8 mouse cellular contexts compared by ENCODE assay signal in genomic region chr11:106366316-106366715, GRCm38 (mm10). TPM values are rescaled to one million over a fixed set of nuclear protein-coding genes. Genes with fewer than 3 reads are reported as not detected.
DNase-seq lines count a peak whose midpoint lies in the region; ATAC-seq and TF ChIP-seq lines count a peak whose summit lies in the region.

No protein-coding gene starts in this region.

- TF ChIP-seq POLR2A in small intestine, adult 2 months (IDR thresholded peaks at IDR 0.05; ENCODE audit: low read depth, low read length), result no peak

- no peaks in the 10 kb centered on the region for H3K36me3 ChIP-seq in small intestine, adult 2 months (ENCODE audit: control insufficient read depth, insufficient read depth, low read length)

- intact Hi-C loops in heart, postnatal 14 days (cut with DNase I), result loop anchor here (1.0 to 2.0 kb wide), 3 partner anchors 26 to 65 kb away; partner anchors contain the start of gene Gh

- H3K27ac ChIP-seq in small intestine, adult 2 months (ENCODE audit: insufficient read depth, low read depth, low read length), result no peak overlapping the region

- TF ChIP-seq CTCF in small intestine, adult 2 months (IDR thresholded peaks at IDR 0.05; ENCODE audit: extremely low read depth, insufficient read length, insufficient replicate concordance, low read depth, low read length), result peak; percentile 83; the same call in 1 of the 2 replicates

- WGBS in small intestine, adult 2 months, result 10% methylated on average over 3 of the region's 3 CpGs

- no peaks in the 10 kb centered on the region; the same call in 1 of the 2 replicates for H3K4me1 ChIP-seq in small intestine, adult 2 months (ENCODE audit: control insufficient read depth, insufficient read depth, insufficient read length, low read length)

- H3K4me3 ChIP-seq in small intestine, adult 2 months (ENCODE audit: low read depth, low read length), result no peak overlapping the region

- peak; percentile 83 for ATAC-seq in megakaryocyte, adult 5-6 weeks (ENCODE audit: poor library complexity, severe bottlenecking)
- no peak for ATAC-seq in inflammation-experienced regulatory T-cells, adult 6 months

- DNase-seq in MN1 (ENCODE audit: low spot score), result peak; percentile 79
- peak; percentile 85 for DNase-seq in brain, adult 2 months (ENCODE audit: low read depth, low spot score)
- DNase-seq in fibroblast of lung, adult 2 months (ENCODE audit: low read depth), result peak; percentile 16
- DNase-seq in heart, postnatal 14 days, result peak; percentile 85 to 92
- peak; percentile 74 to 76 for DNase-seq in layer of hippocampus, postnatal 36 days

- no peaks in the 10 kb centered on the region for H3K27me3 ChIP-seq in small intestine, adult 2 months (ENCODE audit: control insufficient read depth, insufficient read depth, low read length)

RNA-seq across cellular contexts. Expression of gene Prr29, which starts 1.0 kb away (rescaled TPM):
- total RNA-seq in heart, postnatal 14 days (2021), result 1 to 10 TPM; 1.0 to 1.7 TPM
- total RNA-seq in layer of hippocampus, postnatal 36 days (2021), result not detected
- not detected in 2 replicates for total RNA-seq in megakaryocyte, adult 5-6 weeks (2015)
- not detected in 2 replicates for total RNA-seq in megakaryocyte, adult 5-6 weeks (2017)
- polyA plus RNA-seq in small intestine, adult 2 months (2012; rRNA removed), result 0.32 and 1.0 TPM in 2 replicates
- polyA plus RNA-seq in inflammation-experienced regulatory T-cells, adult 6 months (2017; shearing (Covaris generic)), result 1 to 10 TPM in 2 of 3 experiments, under 1 TPM in 1; 0.87 to 2.5 (median 2.3) TPM

RNA-seq across cellular contexts. Expression of gene Scn4a, which starts 13.2 kb away (rescaled TPM):
- 1 to 10 TPM; 6.8 to 7.9 TPM for total RNA-seq in heart, postnatal 14 days (2021)
- total RNA-seq in layer of hippocampus, postnatal 36 days (2021), result not detected
- total RNA-seq in megakaryocyte, adult 5-6 weeks (2015), result 0.07 TPM in 1 of 2 replicates, not detected in the other
- not detected in 2 replicates for total RNA-seq in megakaryocyte, adult 5-6 weeks (2017)
- 0.18 and 0.23 TPM in 2 replicates for polyA plus RNA-seq in small intestine, adult 2 months (2012; rRNA removed)
- polyA plus RNA-seq in inflammation-experienced regulatory T-cells, adult 6 months (2017; shearing (Covaris generic)), result under 1 TPM in 1 of 3 experiments, not detected in 2; 0.08 TPM

RNA-seq across cellular contexts. Expression of gene Icam2, which starts 21.6 kb away (rescaled TPM):
- 10 to 100 TPM; 44.1 to 44.7 TPM for total RNA-seq in heart, postnatal 14 days (2021)
- total RNA-seq in layer of hippocampus, postnatal 36 days (2021), result 1 to 10 TPM; 2.3 to 2.8 TPM
- 24.5 and 28.2 TPM in 2 replicates for total RNA-seq in megakaryocyte, adult 5-6 weeks (2015)
- 49.3 and 62.2 TPM in 2 replicates for total RNA-seq in megakaryocyte, adult 5-6 weeks (2017)
- polyA plus RNA-seq in small intestine, adult 2 months (2012; rRNA removed), result 6.1 and 10.4 TPM in 2 replicates
- 100 to 1,000 TPM in 2 of 3 experiments, 10 to 100 TPM in 1; 91.8 to 131 (median 125) TPM for polyA plus RNA-seq in inflammation-experienced regulatory T-cells, adult 6 months (2017; shearing (Covaris generic))

RNA-seq across cellular contexts. Expression of gene Cd79b, which starts 51.8 kb away (rescaled TPM):
- 1 to 10 TPM; 1.8 to 2.0 TPM for total RNA-seq in heart, postnatal 14 days (2021)
- total RNA-seq in layer of hippocampus, postnatal 36 days (2021), result under 1 TPM in 1 of 2 experiments, not detected in 1; 0.33 TPM
- 29.3 and 35.4 TPM in 2 replicates for total RNA-seq in megakaryocyte, adult 5-6 weeks (2015)
- total RNA-seq in megakaryocyte, adult 5-6 weeks (2017), result 12.6 and 15.4 TPM in 2 replicates
- 12.6 and 21.2 TPM in 2 replicates for polyA plus RNA-seq in small intestine, adult 2 months (2012; rRNA removed)
- polyA plus RNA-seq in inflammation-experienced regulatory T-cells, adult 6 months (2017; shearing (Covaris generic)), result 10 to 100 TPM; 29.4 to 76.0 (median 49.1) TPM

Comparison
In these comparisons a context has a peak if more than half of its experiments do, and no peak if none do; other contexts are left out.
1. DNase-seq: peak in every context shown above with its lines; median percentile 88 in heart, postnatal 14 days; 85 in brain, adult 2 months; 79 in MN1; 75 in layer of hippocampus, postnatal 36 days; 16 in fibroblast of lung, adult 2 months.
2. RNA of gene Scn4a, which starts 13.2 kb away (total RNA-seq): 6.8 to 7.9 TPM in heart, postnatal 14 days; 0.07 TPM in megakaryocyte, adult 5-6 weeks and not detected in layer of hippocampus, postnatal 36 days; every median in the first group is over 4 times any median in the second.
3. RNA of gene Icam2, which starts 21.6 kb away (total RNA-seq): 24.5 to 62.2 TPM in megakaryocyte, adult 5-6 weeks and 44.1 to 44.7 TPM in heart, postnatal 14 days; 2.3 to 2.8 TPM in layer of hippocampus, postnatal 36 days; every median in the first group is over 4 times any median in the second.